Mouse (Mus musculus) intestine, embryonic 15.5 days (tissue): Measurements from ENCODE around the gene Wbp4. TPM values are rescaled to one million over a fixed set of nuclear protein-coding genes. Genes with fewer than 3 reads are reported as not detected.
"Not testable (repeated sequence)": the region's sequence is repeated elsewhere in the genome, so short reads cannot be mapped to it uniquely, and the experiment has no call there.

Source experiments
- ATAC-seq: fragments of 200-750 bp; cut with Nextera tagmentation; 2 replicates; pipeline ENCODE4 v1.8.0; 2017; ENCODE audit warnings: moderate TSS enrichment, moderate library complexity
- H3K27ac ChIP-seq: fragments of 300-500 bp; sonication (generic); 2 replicates; pipeline ENCODE4 v1.5.1; 2015; ENCODE audit warnings: mild to moderate bottlenecking, inconsistent platforms
- H3K27me3 ChIP-seq: fragments of 300-500 bp; sonication (generic); replicated peaks from 2 replicates; pipeline ENCODE4 v1.6.1; 2015; ENCODE audit warnings: inconsistent platforms
- H3K36me3 ChIP-seq: fragments of 300-500 bp; sonication (generic); 2 replicates; pipeline ENCODE4 v1.6.1; 2015; ENCODE audit warnings: inconsistent platforms
- H3K4me1 ChIP-seq: fragments of 300-500 bp; sonication (generic); replicated peaks from 2 replicates; pipeline ENCODE4 v1.6.1; 2015; ENCODE audit warnings: inconsistent platforms
- H3K4me2 ChIP-seq: fragments of 300-500 bp; sonication (generic); replicated peaks from 2 replicates; pipeline ENCODE4 v1.6.1; 2015; ENCODE audit warnings: mild to moderate bottlenecking, inconsistent platforms
- H3K4me3 ChIP-seq: fragments of 300-500 bp; sonication (generic); replicated peaks from 2 replicates; pipeline ENCODE4 v1.5.1; 2015; ENCODE audit warnings: inconsistent platforms
- H3K9ac ChIP-seq: fragments of 300-500 bp; sonication (generic); 2 replicates; pipeline ENCODE4 v1.6.1; 2015; ENCODE audit warnings: inconsistent platforms
- H3K9me3 ChIP-seq: fragments of 300-500 bp; sonication (generic); 2 replicates; pipeline ENCODE4 v1.6.1; 2016; ENCODE audit warnings: inconsistent platforms
- WGBS: fragments of 180-500 bp; shearing (Covaris S2); methylation state at CpG from one replicate; pipeline ENCODE4 v1.1.7; 2015; 5-methylcytosine and 5-hydroxymethylcytosine counted together
- polyA plus RNA-seq: library from polyadenylated mRNA; unstranded; fragments of >200 nt; fragmentation: Nextera tagmentation; extraction: Ambion mirVana; gene quantifications from 2 replicates; pipeline ENCODE4 v1.2.1, GENCODE M21; 2015

The Wbp4 gene
- polyA plus RNA-seq, 1 experiment from 2014 or later: 33.8 TPM

- no peak for ATAC-seq
- no peaks in the 10 kb centered on the region for H3K9me3 ChIP-seq
- H3K4me1 ChIP-seq: no peaks in the 10 kb centered on the region
- WGBS: 72% methylated on average over 5 of the region's 5 CpGs
- H3K27me3 ChIP-seq: no peaks in the 10 kb centered on the region
- no peak overlapping the region for H3K4me3 ChIP-seq
- H3K27ac ChIP-seq: no peak overlapping the region
- H3K36me3 ChIP-seq: no peaks in the 10 kb centered on the region
- H3K9ac ChIP-seq: no peak overlapping the region
- H3K4me2 ChIP-seq: no peak overlapping the region
These were observed 39.9 kb downstream of the Wbp4 start for GRCm38 (mm10) chr14:79441441-79441840.

GRCm38 (mm10) chr14:79440655-79441054, 40.7 kb downstream of the Wbp4 start:
- H3K27ac ChIP-seq: no peak overlapping the region
- 89% methylated on average over 2 of the region's 2 CpGs for WGBS
- H3K36me3 ChIP-seq: no peaks in the 10 kb centered on the region
- H3K4me1 ChIP-seq: no peaks in the 10 kb centered on the region
- no peak for ATAC-seq
- no peak overlapping the region for H3K9ac ChIP-seq
- no peak overlapping the region for H3K4me3 ChIP-seq
- H3K4me2 ChIP-seq: no peak overlapping the region
- H3K9me3 ChIP-seq: no peaks in the 10 kb centered on the region
- H3K27me3 ChIP-seq: no peaks in the 10 kb centered on the region

- Histone ChIP-seq H3K36me3 (no peaks in the 10 kb centered on the region), H3K4me2 (no peak overlapping the region), H3K27ac (no peak overlapping the region), H3K9ac (no peak overlapping the region), H3K9me3 (no peaks in the 10 kb centered on the region), H3K4me1 (no peaks in the 10 kb centered on the region), H3K27me3 (no peaks in the 10 kb centered on the region), H3K4me3 (no peak overlapping the region)
- ATAC-seq: no peak
- WGBS: 83% methylated on average over 1 of the region's 1 CpGs
These were observed 47.3 kb downstream of the Wbp4 start for GRCm38 (mm10) chr14:79434068-79434467.

GRCm38 (mm10) chr14:79426730-79427365, 54.5 kb downstream of the Wbp4 start:
- Histone ChIP-seq H3K27ac (peak overlapping the region; percentile 73), H3K9ac (peak overlapping the region; percentile 49), H3K4me3 (peak overlapping the region; percentile 51), H3K4me2 (peak overlapping the region; percentile 54)
- WGBS: 35% methylated on average over 17 of the region's 59 CpGs
- H3K36me3 ChIP-seq, H3K9me3 ChIP-seq, H3K27me3 ChIP-seq, H3K4me1 ChIP-seq: not testable (repeated sequence)
- ATAC-seq: peak; percentile 71

- H3K4me2 ChIP-seq: peak within 1 kb of the TSS; percentile 54
- ATAC-seq: peak; percentile 99
- peak within 1 kb of the TSS; percentile 73 for H3K27ac ChIP-seq
- peak within 1 kb of the TSS; percentile 51 for H3K4me3 ChIP-seq
- peak within 1 kb of the TSS; percentile 49 for H3K9ac ChIP-seq
- H3K36me3 ChIP-seq: peaks cover 8% of the 10 kb centered on the region; the same call in 1 of the 2 replicates
- no peaks in the 10 kb centered on the region for H3K9me3 ChIP-seq
- under 1% methylated on average over 44 of the region's 44 CpGs for WGBS
- H3K27me3 ChIP-seq: no peaks in the 10 kb centered on the region
- H3K4me1 ChIP-seq: no peaks in the 10 kb centered on the region
These were observed 55.2 kb downstream of the Wbp4 start, which contains the start of gene Kbtbd7 for GRCm38 (mm10) chr14:79425979-79426729. TSS of gene Kbtbd7 (plus strand) at chr14:79426511.

- Histone ChIP-seq H3K4me2 (no peak overlapping the region), H3K27me3 (no peaks in the 10 kb centered on the region), H3K9ac (no peak overlapping the region), H3K4me1 (no peaks in the 10 kb centered on the region), H3K9me3 (no peaks in the 10 kb centered on the region), H3K4me3 (no peak overlapping the region), H3K27ac (no peak overlapping the region), H3K36me3 (no peaks in the 10 kb centered on the region)
- ATAC-seq: no peak
- WGBS: 70% methylated on average over 20 of the region's 20 CpGs
These were observed 61.1 kb downstream of the Wbp4 start for GRCm38 (mm10) chr14:79420083-79420685.

- WGBS: 79% methylated on average over 6 of the region's 6 CpGs
- no peak overlapping the region for H3K4me3 ChIP-seq
- H3K27me3 ChIP-seq: no peaks in the 10 kb centered on the region
- H3K27ac ChIP-seq: no peak overlapping the region
- H3K9me3 ChIP-seq: no peaks in the 10 kb centered on the region
- no peak overlapping the region for H3K9ac ChIP-seq
- no peak for ATAC-seq
- H3K4me2 ChIP-seq: no peak overlapping the region
- H3K4me1 ChIP-seq: no peaks in the 10 kb centered on the region
- peaks cover 5% of the 10 kb centered on the region; the same call in 1 of the 2 replicates for H3K36me3 ChIP-seq
These were observed 68.2 kb downstream of the Wbp4 start for GRCm38 (mm10) chr14:79413121-79413520.

- H3K9ac ChIP-seq: no peak overlapping the region
- peak; percentile 20; the same call in 1 of the 2 replicates for ATAC-seq
- no peak overlapping the region for H3K4me2 ChIP-seq
- no peak overlapping the region for H3K4me3 ChIP-seq
- H3K4me1 ChIP-seq: no peaks in the 10 kb centered on the region
- no peaks in the 10 kb centered on the region for H3K9me3 ChIP-seq
- 73% methylated on average over 2 of the region's 2 CpGs for WGBS
- H3K36me3 ChIP-seq: peaks cover 5% of the 10 kb centered on the region; the same call in 1 of the 2 replicates
- no peak overlapping the region for H3K27ac ChIP-seq
- no peaks in the 10 kb centered on the region for H3K27me3 ChIP-seq
These were observed 70.7 kb downstream of the Wbp4 start for GRCm38 (mm10) chr14:79410662-79411061.

Other genes starting within 250 kb of the Wbp4 start
- not detected in 2 replicates for gene Zfp957, start 234.2 kb downstream of the Wbp4 start, polyA plus RNA-seq
- 44.4 and 45.9 TPM in 2 replicates for gene Rgcc, start 179.9 kb downstream of the Wbp4 start, polyA plus RNA-seq
- gene Naa16, start 90.7 kb downstream of the Wbp4 start, polyA plus RNA-seq: 38.7 and 38.9 TPM in 2 replicates
- gene Mtrf1, start 83.7 kb downstream of the Wbp4 start, polyA plus RNA-seq: 9.1 and 10.6 TPM in 2 replicates
- 7.9 and 8.7 TPM in 2 replicates for gene Kbtbd7, start 55.0 kb downstream of the Wbp4 start, polyA plus RNA-seq
- 2.6 and 2.9 TPM in 2 replicates for gene Kbtbd6, start 29.7 kb downstream of the Wbp4 start, polyA plus RNA-seq
- gene Elf1, start 326 bp downstream of the Wbp4 start, polyA plus RNA-seq: 26.1 and 27.0 TPM in 2 replicates
- 105 and 113 TPM in 2 replicates for gene Sugt1, start 106.2 kb upstream of the Wbp4 start, polyA plus RNA-seq
- gene Cnmd, start 180.7 kb upstream of the Wbp4 start, polyA plus RNA-seq: 0.25 and 0.38 TPM in 2 replicates